Mouse (Mus musculus): ENCODE results near the gene Nlrx1.
"Not testable (repeated sequence)": the region's sequence is repeated elsewhere in the genome, so short reads cannot be mapped to it uniquely, and the experiment has no call there.

The Nlrx1 gene

DNA sequence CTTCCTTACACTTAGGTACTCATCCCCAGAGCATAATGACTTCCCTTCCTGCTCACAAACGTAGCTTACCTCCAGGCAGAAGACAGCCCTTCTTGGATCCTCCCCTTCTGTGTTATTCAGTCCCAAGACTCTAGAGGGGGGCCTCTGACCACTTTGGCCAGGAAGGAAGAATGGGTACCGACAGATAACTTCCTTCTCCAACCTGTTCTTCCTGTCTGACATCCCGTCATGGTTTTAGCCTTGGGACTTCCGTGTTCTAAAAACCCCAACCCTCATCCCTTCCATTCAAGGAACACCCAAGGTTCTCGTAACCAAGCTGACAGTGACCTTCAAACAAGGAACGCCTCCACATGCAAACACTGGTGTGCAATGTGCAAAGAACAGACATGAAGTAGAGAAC is at the start of gene Nlrx1:
Gene Nlrx1 (minus strand): TSS at position 168 of the 400 bp plus-strand sequence.
- DNase-seq: peak; percentile 12

DNA sequence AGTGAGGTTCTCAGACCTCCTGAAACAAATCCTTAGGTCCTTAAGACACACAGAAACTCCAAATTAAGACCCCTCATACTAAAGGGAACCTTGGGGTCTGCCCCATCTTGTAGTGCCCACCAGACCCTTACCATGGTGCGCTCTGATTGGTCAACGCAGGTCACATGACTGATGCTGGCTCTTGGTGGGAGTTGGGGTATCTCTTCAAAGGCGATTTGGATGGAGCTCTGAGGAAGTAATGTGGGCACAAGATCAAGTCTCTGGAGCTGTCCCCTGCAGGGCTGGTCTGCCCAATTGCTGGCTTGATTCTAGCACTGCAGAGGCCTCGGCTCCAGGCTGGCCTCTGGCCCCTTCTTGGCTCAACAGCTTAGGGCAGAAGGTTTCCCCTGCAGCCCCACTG is 49.1 kb upstream of the Nlrx1 start:
- no peak for DNase-seq

DNA sequence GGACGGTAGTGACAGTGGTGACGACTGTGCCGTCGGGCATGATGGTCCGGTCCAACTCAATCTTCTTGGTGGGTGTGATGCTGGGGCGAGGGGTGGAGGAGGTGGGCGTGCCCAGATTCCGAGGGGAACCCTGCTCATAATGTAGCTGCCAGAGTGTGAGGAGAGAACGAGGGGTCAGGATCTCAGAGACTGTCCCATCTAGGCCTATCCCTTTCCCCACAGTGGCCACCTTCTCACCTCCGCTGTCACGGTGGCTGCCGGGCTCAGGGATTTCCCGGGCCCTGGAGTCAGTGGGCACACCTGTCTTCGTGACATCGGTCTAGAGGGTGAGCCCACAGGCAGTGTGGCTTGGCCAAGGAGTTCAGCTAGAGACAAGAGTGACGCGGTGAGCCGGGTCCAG is 46.5 kb upstream of the Nlrx1 start:
- no peak for DNase-seq

DNA sequence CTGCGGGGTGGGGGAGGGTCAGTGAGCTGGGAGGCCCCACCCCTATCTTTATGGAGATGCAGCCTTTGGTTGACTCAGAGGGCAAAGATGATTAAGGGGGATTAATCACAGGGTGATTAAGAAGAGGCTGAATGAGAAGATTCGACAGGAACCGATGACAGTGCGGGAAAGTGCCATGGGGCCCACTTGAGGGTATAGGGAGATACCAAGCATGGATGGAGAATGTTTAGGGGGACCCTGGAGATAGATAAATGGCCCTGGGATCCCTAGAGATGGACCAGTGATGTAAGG is 45.8 kb upstream of the Nlrx1 start:
- DNase-seq: no peak

DNA sequence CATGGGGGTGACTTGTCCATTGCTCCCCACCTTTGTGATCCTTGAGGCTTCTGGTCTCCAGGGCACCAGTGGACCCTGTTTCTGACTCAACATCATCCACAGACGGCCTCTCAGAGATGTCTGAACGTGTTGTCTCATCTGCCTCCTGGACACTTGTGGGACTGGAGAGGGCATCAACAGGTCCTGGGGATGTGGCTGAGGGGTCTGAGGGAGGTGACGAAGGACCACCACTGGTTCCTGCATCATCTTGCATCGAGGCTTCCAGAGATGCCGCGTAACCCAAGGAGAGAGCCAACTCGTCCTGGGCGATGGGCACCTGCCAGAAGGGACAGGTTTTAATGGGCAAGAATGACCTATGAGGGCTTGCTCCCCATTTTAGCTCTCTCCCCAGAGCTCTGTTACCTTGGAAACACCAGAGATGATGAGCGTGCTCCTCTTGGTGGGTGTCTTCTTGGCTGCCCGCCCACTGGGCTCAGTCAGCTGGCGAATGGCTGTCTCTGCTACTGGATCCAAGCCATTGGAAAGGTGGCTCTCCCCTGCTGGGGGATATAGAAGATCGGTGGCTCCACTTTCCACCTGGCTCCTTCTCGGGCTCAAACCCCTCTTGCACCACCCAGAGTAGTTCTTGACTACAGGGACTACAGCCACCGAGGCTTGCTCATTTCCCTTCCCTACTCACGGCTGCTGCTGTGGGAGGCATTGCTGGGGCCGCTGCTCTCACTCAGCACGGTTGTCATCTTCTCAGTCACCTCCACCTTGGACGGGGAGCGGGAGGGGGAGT is 45.3 kb upstream of the Nlrx1 start:
- DNase-seq: peak; percentile 65

DNA sequence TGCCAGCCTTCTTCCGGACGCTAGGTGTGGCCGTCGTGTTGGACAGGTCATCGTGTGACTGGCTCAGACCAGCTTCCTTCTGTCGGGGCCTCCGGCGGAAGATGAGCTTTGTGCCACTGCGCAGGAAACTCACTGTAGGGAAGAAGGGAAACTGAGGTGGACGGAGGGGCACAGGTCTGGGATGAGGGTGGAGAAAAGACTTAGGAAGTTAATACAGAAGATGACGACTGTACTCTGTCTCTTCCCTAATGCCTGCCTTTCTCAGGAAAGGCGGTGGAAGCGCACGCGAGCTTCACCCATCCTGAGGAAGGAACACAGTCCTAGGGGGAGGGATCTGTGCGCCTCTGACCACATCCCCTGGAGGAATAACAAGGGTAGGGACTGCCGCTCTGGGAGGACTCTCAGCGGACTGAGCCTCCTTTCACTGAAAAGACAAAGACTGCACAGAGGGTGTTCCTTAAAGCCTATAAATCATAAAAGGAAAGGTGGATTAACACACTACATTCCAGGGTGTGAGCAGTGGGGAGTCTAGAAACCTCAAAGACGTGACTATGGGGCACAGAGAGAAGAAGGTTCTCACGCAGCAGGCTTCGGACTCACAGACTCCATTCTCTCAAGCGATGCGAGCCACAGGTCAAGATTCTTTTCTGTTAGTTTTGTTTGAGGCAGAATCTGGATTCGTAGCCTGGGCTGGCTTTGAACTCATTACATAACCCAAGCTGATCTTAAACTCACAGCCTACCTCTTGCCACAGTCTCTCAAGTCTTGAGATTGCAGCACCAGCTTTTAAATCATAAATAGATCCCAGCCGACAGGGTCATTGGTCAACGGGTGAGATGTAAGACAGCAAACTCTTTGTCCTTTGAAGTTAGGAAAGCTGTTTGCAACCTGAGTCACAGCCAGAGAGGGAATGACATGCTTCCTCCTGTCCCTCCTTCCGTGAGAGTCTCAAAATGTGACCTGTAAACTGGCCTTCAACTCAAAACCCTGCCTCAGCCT is 43.0 kb upstream of the Nlrx1 start:
- DNase-seq: no peak

DNA sequence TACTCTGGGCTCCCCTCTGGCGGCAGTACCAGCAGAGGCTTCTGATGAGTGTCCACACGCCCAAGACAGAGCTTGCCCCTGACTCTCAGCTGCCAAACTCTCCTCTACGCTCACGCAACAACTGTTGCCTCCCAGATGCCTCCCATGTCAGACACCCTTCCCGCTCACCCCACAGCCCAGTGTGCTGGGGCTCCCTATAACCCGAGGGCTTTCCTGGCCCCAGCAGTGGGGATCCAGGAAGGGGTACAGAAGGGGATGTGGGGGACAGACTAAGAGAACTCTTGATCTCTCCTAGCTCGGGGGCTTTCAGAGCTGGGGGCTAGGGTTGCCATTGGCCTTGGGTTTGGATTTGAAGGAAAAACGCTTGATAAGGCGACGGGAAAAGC is 42.3 kb upstream of the Nlrx1 start:
- no peak for DNase-seq

DNA sequence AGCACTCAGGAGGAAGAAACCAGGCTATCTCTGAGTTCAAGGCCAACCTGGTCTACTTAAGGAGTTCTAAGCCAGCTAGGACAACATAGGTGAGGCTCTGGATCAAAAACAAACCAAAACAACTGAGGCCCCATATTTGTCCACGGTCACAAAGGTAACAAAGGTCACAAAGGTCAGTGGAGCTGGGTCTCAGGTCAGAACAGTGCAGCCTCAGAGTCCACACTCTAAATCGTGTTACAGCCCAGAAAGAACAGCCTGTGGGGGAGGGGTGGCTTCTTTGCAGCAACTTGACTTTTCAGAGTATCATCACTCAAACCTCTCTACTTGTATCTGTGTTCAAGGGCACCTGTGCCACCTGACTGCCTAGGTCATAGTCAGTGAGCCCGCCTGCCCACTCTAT is 41.4 kb upstream of the Nlrx1 start:
- no peak for DNase-seq

DNA sequence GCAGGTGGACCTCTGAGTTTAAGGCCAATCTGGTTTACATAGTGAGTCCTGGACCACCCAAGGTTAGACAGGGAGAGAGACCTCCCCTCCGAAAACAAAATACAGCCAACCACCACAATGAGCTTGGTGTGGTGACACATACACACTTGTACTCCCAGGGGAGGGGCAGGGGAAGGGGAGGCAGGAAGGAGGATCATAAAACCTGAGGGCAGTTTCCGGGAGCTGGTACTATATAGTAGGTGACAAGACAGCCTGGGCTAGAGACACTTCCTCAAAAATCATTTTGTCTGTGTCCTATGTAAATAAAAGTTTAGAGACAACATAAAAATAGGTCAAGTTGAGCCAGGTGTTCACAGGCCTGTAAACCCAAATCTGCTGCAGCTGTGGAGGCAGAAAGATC is 38.8 kb upstream of the Nlrx1 start:
- no peak for DNase-seq

DNA sequence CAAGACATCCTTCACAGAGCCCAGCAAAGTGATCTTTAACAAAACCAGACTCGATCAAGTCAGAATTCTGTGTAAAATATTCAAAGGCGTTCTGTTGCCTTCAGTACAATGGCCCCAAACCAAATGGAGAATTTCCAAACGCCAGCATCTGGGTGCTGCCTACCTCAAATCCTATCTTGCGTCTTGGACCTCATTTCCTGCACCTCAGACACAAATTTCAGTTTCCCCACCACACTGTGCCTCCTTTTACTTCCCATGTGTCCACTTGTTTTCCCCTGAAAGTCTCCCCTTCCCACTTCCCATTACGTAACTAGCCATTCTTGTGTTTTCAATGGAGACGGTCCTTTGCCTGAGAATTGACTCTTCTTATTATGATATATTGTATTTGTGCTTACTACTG is 38.1 kb upstream of the Nlrx1 start:
- no peak for DNase-seq

DNA sequence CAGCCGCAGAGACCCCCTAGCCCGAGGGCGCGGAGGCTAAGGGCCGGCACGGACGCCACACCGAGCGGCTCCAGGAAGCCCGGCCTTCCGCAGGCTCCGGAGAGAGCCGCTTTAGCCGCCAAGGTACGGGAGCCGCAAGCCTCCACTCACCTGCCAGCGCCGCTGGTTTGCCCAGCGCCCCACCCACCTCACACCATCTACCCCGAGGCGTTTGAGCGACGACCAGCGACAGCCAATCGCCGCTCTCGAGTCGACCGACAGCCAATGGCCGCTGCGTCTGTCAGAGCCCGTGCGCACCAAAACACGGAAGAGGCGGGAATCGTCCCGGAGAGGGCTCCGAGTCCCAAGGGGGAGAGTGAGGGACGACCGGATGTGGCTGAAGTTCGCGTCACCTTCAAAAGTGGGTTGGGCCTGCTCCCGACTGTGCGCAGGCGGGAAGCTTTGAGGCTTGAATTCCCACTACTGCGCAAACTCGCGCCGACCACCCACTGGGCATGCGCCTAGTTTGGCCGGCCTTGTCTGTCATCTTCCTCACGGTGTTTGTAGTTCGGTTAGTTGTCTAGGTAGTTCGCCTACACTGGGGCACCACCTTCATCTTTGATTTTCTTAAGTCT is 37.2 kb upstream of the Nlrx1 start, which contains the start of gene Hinfp:
Gene Hinfp (minus strand): TSS at position 206 of the 614 bp plus-strand sequence.
- DNase-seq: peak; percentile 99

DNA sequence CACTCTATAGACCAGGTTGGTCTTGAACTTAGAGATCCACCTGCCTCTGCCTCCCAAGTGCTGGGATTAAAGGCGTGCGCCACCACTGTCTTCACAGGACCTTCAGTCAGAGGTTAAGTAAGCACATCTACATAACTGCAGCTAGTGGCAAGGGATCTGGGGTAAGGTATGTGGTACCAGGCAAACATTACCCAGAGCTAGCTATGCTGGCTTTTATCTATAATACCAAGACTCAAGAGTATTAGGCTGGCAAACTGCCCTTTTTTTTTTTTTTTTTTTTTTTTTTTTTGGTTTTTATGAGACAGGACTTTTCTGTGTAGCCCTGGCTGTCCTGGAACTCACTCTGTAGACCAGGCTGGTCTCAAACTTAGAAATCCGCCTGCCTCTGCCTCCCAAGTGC is 31.6 kb upstream of the Nlrx1 start:
- DNase-seq: not testable (repeated sequence)

DNA sequence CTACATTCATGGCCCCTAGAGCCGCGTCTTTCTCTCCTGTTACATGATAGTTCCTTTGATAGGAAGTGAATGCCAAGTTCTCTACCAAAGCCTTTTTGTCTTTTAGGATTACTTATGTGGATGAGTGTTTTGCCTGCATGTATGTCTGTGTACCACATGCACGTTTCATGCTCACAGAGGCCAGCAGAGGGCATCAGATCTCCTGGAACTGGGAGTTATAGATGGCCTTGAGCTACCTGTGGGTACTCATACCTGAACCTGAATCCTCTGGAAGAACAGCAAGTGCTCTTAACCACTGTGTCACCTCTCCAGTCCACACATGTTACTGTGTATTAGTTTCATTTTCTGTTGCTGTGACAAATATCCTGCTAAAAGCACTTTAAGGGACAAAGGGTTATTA is 24.1 kb upstream of the Nlrx1 start:
- no peak for DNase-seq

DNA sequence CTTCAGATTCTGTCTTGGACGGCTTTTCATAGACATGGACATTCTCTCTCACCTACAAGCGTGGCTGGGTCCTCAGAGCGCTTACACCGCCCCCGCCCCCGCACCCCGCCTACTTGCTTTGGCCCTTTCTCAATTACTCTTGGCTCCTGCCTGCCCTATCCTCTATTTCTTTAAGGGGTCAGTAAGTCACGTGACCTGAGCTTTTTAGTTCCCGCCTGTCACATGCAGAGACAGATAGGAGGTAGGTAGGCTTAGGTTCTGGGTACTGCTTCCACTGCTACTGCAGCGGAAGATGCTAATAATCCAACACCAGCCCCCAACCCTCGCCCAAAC is 20.5 kb upstream of the Nlrx1 start:
- no peak for DNase-seq

DNA sequence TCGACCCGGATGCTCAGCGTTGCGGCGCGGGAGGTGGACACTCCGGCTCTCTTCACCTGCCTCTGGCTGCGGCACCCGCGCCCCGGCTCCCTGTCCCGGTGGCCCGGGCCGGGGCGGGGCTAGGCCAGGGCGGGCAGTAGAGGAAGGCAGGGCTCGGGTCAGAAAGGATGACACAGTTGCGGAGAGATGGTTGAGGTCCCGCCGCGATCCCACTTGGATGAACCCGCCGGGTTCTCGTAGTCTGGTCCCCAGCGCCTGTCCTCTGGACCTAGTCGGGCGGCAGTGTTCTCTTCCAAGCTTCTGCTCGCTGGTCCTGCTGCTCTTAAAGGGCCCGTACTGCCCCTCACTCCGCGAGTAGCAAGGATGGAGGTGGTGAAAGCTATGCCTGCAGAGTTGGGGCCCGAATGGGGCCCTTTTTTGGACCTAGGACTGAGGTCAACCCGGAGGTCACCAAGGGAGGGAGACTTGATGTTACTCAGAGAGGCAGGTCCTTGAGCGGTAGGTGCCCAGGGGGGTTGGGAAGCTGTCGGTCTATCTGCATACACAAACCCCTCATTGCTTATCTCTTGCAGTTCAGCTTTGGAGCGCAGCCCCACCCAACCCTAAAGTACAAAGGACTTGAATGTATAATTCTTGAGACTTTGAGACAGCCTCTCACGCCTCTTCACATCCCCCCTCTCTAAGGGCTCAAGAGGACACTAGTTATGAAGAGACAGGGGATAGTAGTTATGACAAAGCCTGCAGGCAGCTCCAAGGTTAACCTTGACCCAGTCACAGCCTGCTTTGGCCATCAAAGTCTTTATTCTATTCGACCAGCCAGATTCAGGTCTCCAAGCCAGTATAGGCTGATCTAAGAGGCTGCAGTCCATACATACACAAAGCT is 19.9 kb upstream of the Nlrx1 start, which contains the start of gene Abcg4:
Gene Abcg4 (minus strand): TSS at position 540 of the 883 bp plus-strand sequence.
- peak; percentile 68 for DNase-seq

DNA sequence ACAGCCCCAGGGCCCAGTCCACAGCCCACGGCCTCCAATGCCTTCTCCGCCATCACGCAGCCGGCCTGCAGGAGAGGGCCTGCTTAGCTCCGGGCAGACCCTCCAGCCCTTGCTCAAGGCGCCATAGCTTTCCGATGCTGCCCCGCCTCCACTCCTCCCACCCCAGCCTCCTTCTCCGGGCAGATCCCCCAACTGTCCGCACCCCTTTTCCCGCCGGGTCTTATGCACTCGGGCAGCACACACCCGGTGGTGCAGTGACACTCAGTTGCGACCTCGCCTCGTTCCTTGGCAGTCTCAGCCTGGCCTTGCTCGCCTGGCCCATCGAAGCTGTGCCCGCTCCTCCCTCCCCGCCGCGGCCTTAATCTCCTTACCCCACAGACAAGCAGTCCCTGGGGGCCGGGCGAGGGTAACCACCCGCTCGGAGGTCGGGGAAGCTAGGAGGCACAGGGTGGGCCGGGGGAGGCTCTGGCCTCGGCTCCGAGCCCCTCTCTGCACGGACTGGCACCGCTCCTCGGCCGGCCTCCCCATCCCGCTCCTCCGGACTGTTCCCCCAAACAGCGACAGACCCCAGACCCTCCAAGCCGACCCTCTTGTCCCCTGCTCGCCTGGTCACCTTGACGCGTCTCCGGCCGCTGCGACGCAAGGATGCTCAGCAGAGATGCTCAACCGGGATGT is 19.1 kb upstream of the Nlrx1 start:
- DNase-seq: peak; percentile 61

DNA sequence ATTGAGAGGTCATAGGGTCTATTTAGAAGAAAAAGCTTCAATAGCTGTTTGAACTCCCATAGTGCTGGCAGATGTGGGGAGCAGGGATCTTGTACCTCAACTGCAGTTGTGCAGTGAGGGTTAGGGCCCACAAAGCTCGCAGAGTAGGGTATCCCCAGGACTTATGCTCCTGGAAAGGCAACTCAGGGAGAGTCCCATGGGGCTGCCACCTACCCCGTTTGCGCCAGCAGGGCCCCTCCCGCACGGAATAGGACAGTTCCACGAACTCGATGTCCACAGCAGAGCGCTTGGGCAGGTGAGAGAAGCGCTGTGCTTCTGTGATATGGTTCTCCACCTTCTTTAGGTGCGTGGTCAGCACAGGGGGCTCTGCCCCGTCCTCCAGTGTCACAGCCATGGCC is 18.6 kb upstream of the Nlrx1 start:
- no peak for DNase-seq

DNA sequence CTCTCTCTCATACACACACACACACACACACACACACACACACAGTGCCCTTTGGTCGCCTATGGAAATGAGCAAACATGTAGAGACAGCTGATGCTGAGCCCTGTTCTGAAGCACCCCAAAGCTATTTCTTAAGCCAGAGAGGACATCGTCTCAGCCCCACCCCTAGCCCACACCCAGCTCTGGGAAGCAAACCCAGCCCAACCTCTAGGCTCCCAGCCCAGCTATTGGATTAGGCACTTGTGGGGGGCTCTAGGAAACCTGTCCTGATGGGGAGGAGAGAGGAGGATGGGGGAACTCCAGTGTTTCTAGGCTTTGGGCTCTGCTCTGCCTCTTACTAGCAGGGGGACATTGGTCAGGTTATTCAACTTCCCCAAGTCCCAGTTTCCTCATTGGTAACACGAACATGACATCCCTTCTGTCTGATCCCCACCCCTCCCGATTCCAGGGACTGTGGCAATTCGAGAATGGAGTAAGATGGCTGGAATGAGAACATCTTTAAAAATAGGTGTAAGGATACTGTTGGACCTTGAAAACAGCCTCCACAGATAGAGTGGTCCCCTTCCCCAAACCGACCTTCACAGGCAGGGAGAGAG is 18.0 kb upstream of the Nlrx1 start:
- no peak for DNase-seq

DNA sequence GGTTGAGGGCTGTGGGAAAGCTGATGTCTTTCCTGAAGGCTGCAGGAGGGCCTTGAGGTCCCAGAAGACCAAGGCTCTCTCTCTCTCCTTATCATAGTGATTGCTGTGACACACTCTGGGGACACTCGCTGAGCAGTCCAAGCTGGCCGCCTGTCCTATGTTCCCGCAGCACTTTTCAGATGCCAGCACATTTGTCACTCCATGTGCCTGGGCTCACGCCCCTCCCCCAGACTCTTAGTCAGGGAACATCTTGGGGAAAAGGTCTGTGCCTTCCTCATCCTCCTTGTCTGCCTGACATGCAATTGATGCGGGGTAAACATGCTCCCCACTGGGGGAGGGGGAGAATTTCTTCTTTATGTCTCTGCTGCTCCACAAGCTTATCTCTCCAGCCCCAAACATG is 14.8 kb upstream of the Nlrx1 start:
- DNase-seq: no peak

DNA sequence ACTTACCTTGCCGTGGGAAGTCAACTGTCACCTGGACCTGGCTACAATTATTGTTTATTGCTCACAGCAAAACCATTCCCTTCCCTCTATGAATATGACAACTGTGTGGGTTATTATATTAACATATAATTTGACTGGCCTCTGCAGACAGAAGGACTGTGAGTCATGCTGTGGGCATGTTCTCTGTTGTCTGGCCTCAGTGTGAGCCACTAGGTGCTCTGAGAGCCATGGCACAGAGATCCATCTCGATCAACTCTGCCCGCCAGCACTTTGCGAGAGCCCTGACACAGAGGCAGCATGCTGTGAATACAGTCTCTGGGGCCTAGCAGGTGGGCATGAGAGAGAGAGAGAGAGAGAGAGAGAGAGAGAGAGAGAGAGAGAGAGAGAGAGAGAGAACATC is 1.6 kb upstream of the Nlrx1 start:
- DNase-seq: no peak

DNA sequence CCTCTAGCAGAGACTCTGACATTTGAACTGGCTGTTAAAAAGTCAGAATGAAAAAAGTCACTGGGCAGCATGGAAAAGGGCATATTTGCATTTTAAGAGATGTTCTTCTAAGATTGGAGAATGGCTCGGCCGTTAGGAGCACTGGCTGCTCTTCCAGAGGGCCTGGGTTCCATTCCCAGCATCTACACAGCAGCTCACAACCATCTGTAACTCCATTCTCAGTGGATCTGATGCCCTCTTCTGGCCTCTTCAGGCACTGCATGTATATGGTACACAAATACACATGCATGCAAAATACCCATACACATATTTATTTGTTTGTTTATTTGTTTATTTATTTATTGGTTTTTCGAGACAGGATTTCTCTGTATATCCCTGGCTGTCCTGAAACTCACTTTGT is 678 bp upstream of the Nlrx1 start:
- DNase-seq: peak; percentile 28

DNA sequence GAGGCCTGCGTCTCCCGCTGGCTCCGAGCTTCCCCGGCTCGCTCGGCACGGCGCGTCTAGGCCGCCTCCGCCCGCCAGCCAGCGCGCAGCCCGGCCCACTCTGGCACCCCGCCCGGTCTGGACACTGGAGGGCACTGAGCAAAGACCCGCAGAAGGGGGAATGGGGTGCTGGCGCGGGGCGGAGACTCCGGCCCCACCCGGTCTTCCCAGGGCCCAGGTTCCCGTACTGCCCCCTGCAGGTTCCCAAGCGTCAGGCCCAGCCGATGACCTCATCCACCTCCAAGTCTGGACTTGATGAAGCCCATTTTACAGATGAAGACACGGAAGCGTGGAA is 405 bp downstream of the Nlrx1 start:
- peak; percentile 86 for DNase-seq

All from cerebellum, adult 11-12 months (tissue).